Mouse (Mus musculus): ENCODE data around the gene Dapp1. TPM values are rescaled to one million over a fixed set of nuclear protein-coding genes. Genes with fewer than 3 reads are reported as not detected.
"Not testable (repeated sequence)": the region's sequence is repeated elsewhere in the genome, so short reads cannot be mapped to it uniquely, and the experiment has no call there.

Dapp1 gene
- total RNA-seq, 2 experiments from 2014 or later = 3.5 to 4.5 TPM

GRCm38 (mm10) chr3:137955560-137956081 is 25.7 kb downstream of the Dapp1 start:
- DNase-seq (ENCODE audit: low spot score in 2 of 2) = no peak

- no peak for DNase-seq (ENCODE audit: low spot score in 2 of 2)
These were observed 27.0 kb downstream of the Dapp1 start for GRCm38 (mm10) chr3:137954256-137954916.

- peak; percentile 51 to 66 for DNase-seq (ENCODE audit: low spot score in 2 of 2)
These were observed 28.1 kb downstream of the Dapp1 start for GRCm38 (mm10) chr3:137952914-137953880.

- DNase-seq (ENCODE audit: low spot score in 2 of 2) = peak; percentile 23 to 45
These were observed 29.0 kb downstream of the Dapp1 start for GRCm38 (mm10) chr3:137952225-137952913.

- no peak for DNase-seq (ENCODE audit: low spot score in 2 of 2)
These were observed 29.5 kb downstream of the Dapp1 start for GRCm38 (mm10) chr3:137951819-137952218.

GRCm38 (mm10) chr3:137951302-137951701 is 30.0 kb downstream of the Dapp1 start:
- DNase-seq (ENCODE audit: low spot score in 2 of 2) = not testable (repeated sequence)

GRCm38 (mm10) chr3:137950191-137950885 is 31.0 kb downstream of the Dapp1 start:
- DNase-seq (ENCODE audit: low spot score in 2 of 2) = no peak

- no peak for DNase-seq (ENCODE audit: low spot score in 2 of 2)
These were observed 33.8 kb downstream of the Dapp1 start for GRCm38 (mm10) chr3:137947525-137947924.

- DNase-seq (ENCODE audit: low spot score in 2 of 2) = no peak
These were observed 34.5 kb downstream of the Dapp1 start for GRCm38 (mm10) chr3:137946827-137947226.

- no peak for DNase-seq (ENCODE audit: low spot score in 2 of 2)
These were observed 37.6 kb downstream of the Dapp1 start for GRCm38 (mm10) chr3:137943737-137944154.

- DNase-seq (ENCODE audit: low spot score in 2 of 2) = no peak
These were observed 39.2 kb downstream of the Dapp1 start for GRCm38 (mm10) chr3:137942098-137942622.

- no peak for DNase-seq (ENCODE audit: low spot score in 2 of 2)
These were observed 39.8 kb downstream of the Dapp1 start for GRCm38 (mm10) chr3:137941555-137941954.

- no peak for DNase-seq (ENCODE audit: low spot score in 2 of 2)
These were observed 40.6 kb downstream of the Dapp1 start for GRCm38 (mm10) chr3:137940757-137941156.

- DNase-seq (ENCODE audit: low spot score in 2 of 2) = peak; percentile 25 to 37
These were observed 42.7 kb downstream of the Dapp1 start for GRCm38 (mm10) chr3:137938608-137939007.

GRCm38 (mm10) chr3:137936541-137936940 is 44.8 kb downstream of the Dapp1 start:
- no peak for DNase-seq (ENCODE audit: low spot score in 2 of 2)

GRCm38 (mm10) chr3:137935570-137936525 is 45.5 kb downstream of the Dapp1 start:
- no peak for DNase-seq (ENCODE audit: low spot score in 2 of 2)

GRCm38 (mm10) chr3:137933986-137934385 is 47.4 kb downstream of the Dapp1 start:
- DNase-seq (ENCODE audit: low spot score in 2 of 2) = no peak

GRCm38 (mm10) chr3:137932748-137933147 is 48.6 kb downstream of the Dapp1 start:
- no peak for DNase-seq (ENCODE audit: low spot score in 2 of 2)

GRCm38 (mm10) chr3:137929940-137930339 is 51.4 kb downstream of the Dapp1 start:
- DNase-seq (ENCODE audit: low spot score in 2 of 2) = no peak
